Mouse (Mus musculus) CH12.LX (cell line): ENCODE data around the gene 2900026A02Rik. TPM values are rescaled to one million over a fixed set of nuclear protein-coding genes. Genes with fewer than 3 reads are reported as not detected.

Source experiments
- DNase-seq: peaks from one replicate; pipeline ENCODE4 v3.0.0-alpha.2; 2013; ENCODE audit errors: extremely low read depth
- H3K27ac ChIP-seq: 2 replicates; pipeline ENCODE4 v1.5.1; 2012; ENCODE audit warnings: low read depth, mild to moderate bottlenecking, control low read depth, moderate library complexity; ENCODE audit not compliant: insufficient read depth
- H3K27me3 ChIP-seq: replicated peaks from 2 replicates; pipeline ENCODE3; 2012; ENCODE audit warnings: inconsistent platforms
- H3K36me3 ChIP-seq, 2 experiments: replicated peaks in 1 of 2; 2 replicates each; pipeline versions ENCODE3 to v1.6.1; 2012; ENCODE audit warnings: inconsistent platforms in 1 of 2, low read length in 1 of 2, mild to moderate bottlenecking in 1 of 2, mixed read lengths in 1 of 2, moderate library complexity in 1 of 2; ENCODE audit not compliant: control insufficient read depth in 1 of 2, insufficient read depth in 1 of 2
- H3K4me1 ChIP-seq, 2 experiments: 2 replicates each; pipeline ENCODE4 v1.6.1; 2012; ENCODE audit warnings: inconsistent platforms in 1 of 2, moderate library complexity in 1 of 2; ENCODE audit not compliant: insufficient read depth in 2 of 2, control insufficient read depth in 1 of 2
- H3K4me2 ChIP-seq: 2 replicates; pipeline ENCODE4 v1.6.1; 2012; ENCODE audit warnings: low read depth, mild to moderate bottlenecking, control low read depth; ENCODE audit not compliant: poor library complexity, insufficient read depth, severe bottlenecking
- H3K4me3 ChIP-seq, 3 experiments: fragments of 150-350 bp in 1 of 3; sonication (generic) in 1 of 3; replicated peaks in 1 of 3; 2 replicates each; pipeline versions ENCODE3 to v1.5.1; 2011 to 2012; ENCODE audit warnings: low read depth in 2 of 3, low read length in 2 of 3, mild to moderate bottlenecking in 2 of 3, moderate library complexity in 2 of 3, control low read depth in 1 of 3, improper control_type of control experiment in 1 of 3, inconsistent platforms in 1 of 3, mixed read lengths in 1 of 3; ENCODE audit not compliant: poor library complexity in 1 of 3
- H3K79me2 ChIP-seq: replicated peaks from 2 replicates; pipeline ENCODE4 v1.6.1; 2012; ENCODE audit warnings: mild to moderate bottlenecking, moderate library complexity; ENCODE audit not compliant: control insufficient read depth, poor library complexity, insufficient read depth, severe bottlenecking; ENCODE audit errors: extremely low read depth
- H3K9ac ChIP-seq: 2 replicates; pipeline ENCODE4 v1.6.1; 2012; ENCODE audit warnings: low read depth, mild to moderate bottlenecking, control low read depth, moderate library complexity; ENCODE audit not compliant: insufficient read depth
- H3K9me3 ChIP-seq: replicated peaks from 2 replicates; pipeline ENCODE3; 2012; ENCODE audit warnings: low read length, inconsistent platforms, mixed read lengths
- CHD2 ChIP-seq: IDR thresholded peaks from 2 replicates; pipeline ENCODE4 v1.6.1; 2011; ENCODE audit warnings: low read length, improper control_type of control experiment
- CTCF ChIP-seq, 2 experiments: IDR thresholded peaks in 1 of 2; conservative IDR thresholded peaks in 1 of 2; 2 replicates each; pipeline ENCODE4 v1.5.1; 2011 to 2012; ENCODE audit warnings: low read depth in 2 of 2, low read length in 2 of 2, improper control_type of control experiment in 1 of 2, inconsistent platforms in 1 of 2, mild to moderate bottlenecking in 1 of 2, moderate library complexity in 1 of 2
- E2F4 ChIP-seq: IDR thresholded peaks from 2 replicates; pipeline ENCODE4 v1.6.1; 2011; ENCODE audit warnings: low read depth, low read length, improper control_type of control experiment; ENCODE audit not compliant: insufficient replicate concordance
- ELF1 ChIP-seq: IDR thresholded peaks from 2 replicates; pipeline ENCODE4 v1.6.1; 2014; ENCODE audit warnings: low read depth, mild to moderate bottlenecking, inconsistent platforms, low read length, improper control_type of control experiment
- EP300 ChIP-seq: IDR thresholded peaks from 2 replicates; pipeline ENCODE4 v1.6.1; 2011; ENCODE audit warnings: low read length, improper control_type of control experiment
- ETS1 ChIP-seq: conservative IDR thresholded peaks from 2 replicates; pipeline ENCODE4 v1.6.1; 2012; ENCODE audit warnings: low read depth, mild to moderate bottlenecking, inconsistent platforms, low read length, improper control_type of control experiment, moderate library complexity
- IRF4 ChIP-seq: IDR thresholded peaks from 2 replicates; pipeline ENCODE4 v1.6.1; 2014; ENCODE audit warnings: low read depth, mild to moderate bottlenecking, inconsistent platforms, low read length, improper control_type of control experiment
- JUN ChIP-seq: IDR thresholded peaks from 2 replicates; pipeline ENCODE4 v1.6.1; 2011; ENCODE audit warnings: low read depth, mild to moderate bottlenecking, low read length, improper control_type of control experiment, moderate library complexity; ENCODE audit not compliant: insufficient read depth
- JUND ChIP-seq: conservative IDR thresholded peaks from 2 replicates; pipeline ENCODE4 v1.6.1; 2011; ENCODE audit warnings: low read depth, low read length, improper control_type of control experiment
- KAT2A ChIP-seq: IDR thresholded peaks from 2 replicates; pipeline ENCODE4 v1.6.1; 2012; ENCODE audit warnings: low read length, improper control_type of control experiment, inconsistent platforms; ENCODE audit not compliant: insufficient replicate concordance
- MAX ChIP-seq: IDR thresholded peaks from 2 replicates; pipeline ENCODE4 v1.6.1; 2011; ENCODE audit warnings: low read length, improper control_type of control experiment
- MEF2A ChIP-seq: IDR thresholded peaks from 2 replicates; pipeline ENCODE4 v1.6.1; 2014; ENCODE audit warnings: low read depth, mild to moderate bottlenecking, inconsistent platforms, low read length, improper control_type of control experiment, borderline replicate concordance
- MYC ChIP-seq: IDR thresholded peaks from 2 replicates; pipeline ENCODE4 v1.6.1; 2011; ENCODE audit warnings: low read depth, mild to moderate bottlenecking, improper control_type of control experiment, low read length
- NRF1 ChIP-seq: IDR thresholded peaks from 2 replicates; pipeline ENCODE4 v1.6.1; 2014; ENCODE audit warnings: low read depth, mild to moderate bottlenecking, inconsistent platforms, low read length, improper control_type of control experiment, moderate library complexity
- PAX5 ChIP-seq: IDR thresholded peaks from 2 replicates; pipeline ENCODE4 v1.6.1; 2012; ENCODE audit warnings: low read length, inconsistent platforms, mixed read lengths
- POLR2AphosphoS2 ChIP-seq: IDR thresholded peaks from 2 replicates; pipeline ENCODE4 v1.6.1; 2011; ENCODE audit warnings: low read depth, low read length, improper control_type of control experiment
- RAD21 ChIP-seq: IDR thresholded peaks from 2 replicates; pipeline ENCODE4 v1.6.1; 2011; ENCODE audit warnings: low read depth, mild to moderate bottlenecking, low read length, improper control_type of control experiment, moderate library complexity
- RCOR1 ChIP-seq: conservative IDR thresholded peaks from 2 replicates; pipeline ENCODE4 v1.6.1; 2012; ENCODE audit warnings: low read depth, mild to moderate bottlenecking, inconsistent platforms, low read length, improper control_type of control experiment
- SIN3A ChIP-seq: IDR thresholded peaks from 2 replicates; pipeline ENCODE4 v1.6.1; 2012; ENCODE audit warnings: low read length, improper control_type of control experiment, inconsistent platforms
- TBP ChIP-seq: conservative IDR thresholded peaks from 2 replicates; pipeline ENCODE4 v1.6.1; 2011; ENCODE audit warnings: low read depth, low read length, improper control_type of control experiment
- TCF12 ChIP-seq: IDR thresholded peaks from 2 replicates; pipeline ENCODE4 v1.6.1; 2014; ENCODE audit warnings: low read depth, mild to moderate bottlenecking, inconsistent platforms, low read length, improper control_type of control experiment
- USF1 ChIP-seq: IDR thresholded peaks from 2 replicates; pipeline ENCODE4 v1.6.1; 2014; ENCODE audit warnings: low read depth, mild to moderate bottlenecking, inconsistent platforms, low read length, improper control_type of control experiment
- USF2 ChIP-seq: conservative IDR thresholded peaks from 2 replicates; pipeline ENCODE4 v1.6.1; 2011; ENCODE audit warnings: low read depth, low read length, improper control_type of control experiment
- ZKSCAN1 ChIP-seq: IDR thresholded peaks from 2 replicates; pipeline ENCODE4 v1.6.1; 2012; ENCODE audit warnings: low read depth, inconsistent platforms, low read length, improper control_type of control experiment, borderline replicate concordance
- ZNF384 ChIP-seq: IDR thresholded peaks from 2 replicates; pipeline ENCODE4 v1.6.1; 2012; ENCODE audit warnings: low read depth, low read length, improper control_type of control experiment, inconsistent platforms
- dilution Hi-C: fragments of 300-500 bp; cut with MboI; formaldehyde crosslinking; loops from 2 replicates; pipeline ENCODE4 v1.14.3; 2020; ENCODE audit warnings: low sequenced_read_pairs; ENCODE audit not compliant: extremely low pct_unique_long_range_greater_than_20kb, extremely low pct_ligation_motif_present
- in situ Hi-C: fragments of 300-500 bp; cut with MboI; formaldehyde crosslinking; loops from 3 replicates; pipeline ENCODE4 v1.14.3; 2019; ENCODE audit warnings: low sequenced_read_pairs, low pct_ligation_motif_present, low pct_unique_long_range_greater_than_20kb, mixed read lengths
- polyA plus RNA-seq: library from polyadenylated mRNA; unstranded; fragments of >175 nt; gene quantifications from 2 replicates; pipeline ENCODE4 v1.2.1, GENCODE M21; 2012; ENCODE audit warnings: low read depth; ENCODE audit not compliant: insufficient read length
- total RNA-seq, 2 experiments: library from RNA; depleted of rRNA; stranded (reverse); fragments of 300-350 nt in 1 of 2; fragments of >200 nt in 1 of 2; gene quantifications; 2 replicates each; pipeline ENCODE4 v1.2.3; 2012 to 2014

The 2900026A02Rik gene
- total and polyA plus RNA-seq, 3 experiments = 0.85 to 4.6 (median 0.93) TPM

DNA sequence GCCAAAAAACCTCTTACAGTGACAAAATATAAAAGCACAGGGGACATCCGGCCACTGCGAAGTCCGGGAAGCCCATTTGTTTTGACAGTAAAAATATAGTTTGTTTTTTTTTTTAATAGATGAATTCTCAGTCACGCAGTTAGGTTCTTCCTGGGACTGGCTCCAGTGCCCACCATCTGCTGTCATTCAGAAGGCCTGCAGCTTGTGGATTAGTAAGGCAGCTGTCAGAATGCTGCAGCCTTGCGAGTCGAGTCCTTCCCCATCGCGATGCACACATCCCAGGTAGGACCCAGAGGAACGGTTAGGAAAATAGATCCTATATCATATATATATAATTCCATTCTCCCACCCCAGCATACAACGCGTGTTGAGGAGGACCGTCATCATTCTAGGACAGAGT, 134.6 kb downstream of the 2900026A02Rik start:
- dilution Hi-C loops = loop anchor here (25.0 kb wide), 1 partner anchor 101 kb away; no protein-coding TSS in a partner anchor
- TF ChIP-seq IRF4 = no peak
- TF ChIP-seq POLR2AphosphoS2 = no peak
- no peak for TF ChIP-seq TBP
- TF ChIP-seq MYC = no peak
- TF ChIP-seq JUND = no peak
- TF ChIP-seq SIN3A = no peak
- no peak for TF ChIP-seq USF2
- TF ChIP-seq ZNF384 = no peak
- no peak for TF ChIP-seq MAX
- TF ChIP-seq CTCF (conservative IDR thresholded peaks at IDR 0.05 in 1 of 2, IDR thresholded peaks at IDR 0.05 in 1 of 2; ENCODE audit: low read depth in 2 of 2, low read length in 2 of 2) = no peak
- TF ChIP-seq RCOR1 = no peak
- TF ChIP-seq PAX5 = no peak
- no peak for TF ChIP-seq ETS1
- TF ChIP-seq CHD2 = no peak
- TF ChIP-seq ZKSCAN1 = no peak
- no peak for TF ChIP-seq RAD21
- no peak for TF ChIP-seq EP300
- no peak for TF ChIP-seq USF1
- in situ Hi-C loops = no loop called here
- Histone ChIP-seq H3K9me3 (peaks cover 9% of the 10 kb centered on the region), H3K27me3 (peaks cover 8% of the 10 kb centered on the region), H3K4me1 (no peaks in the 10 kb centered on the region; a peak in 1 of 4 replicates), H3K9ac (no peak overlapping the region), H3K79me2 (no peaks in the 10 kb centered on the region), H3K27ac (no peak overlapping the region), H3K36me3 (peaks cover 0 to 22% of the 10 kb centered on the region in 2 experiments), H3K4me2 (no peak overlapping the region), H3K4me3 (no peak overlapping the region)
- no peak for DNase-seq

DNA sequence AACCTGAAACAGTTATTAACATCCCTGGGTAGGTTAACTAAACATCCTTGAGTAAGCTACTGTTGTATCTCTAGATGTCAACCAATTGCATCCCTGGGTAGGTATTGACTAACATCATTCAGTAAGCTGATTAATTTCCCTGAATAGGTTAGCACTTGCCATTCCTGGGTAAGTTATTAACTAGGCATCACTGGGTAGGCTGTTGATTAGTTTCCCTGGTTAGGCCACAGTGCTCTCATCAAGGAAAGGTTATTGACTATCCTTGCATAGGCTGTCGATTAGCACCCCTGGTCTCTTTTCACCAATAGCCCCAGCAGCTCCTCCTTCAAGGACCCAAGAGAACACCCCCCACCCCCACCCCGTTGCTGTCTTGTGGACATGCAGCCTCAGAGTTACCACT, 135.1 kb downstream of the 2900026A02Rik start:
- H3K4me1 ChIP-seq = no peaks in the 10 kb centered on the region; a peak in 1 of 4 replicates
- H3K27me3 ChIP-seq = peaks cover 10% of the 10 kb centered on the region
- TF ChIP-seq ELF1 (no peak), TBP (no peak), PAX5 (no peak), EP300 (no peak), NRF1 (no peak), TCF12 (no peak), USF1 (no peak), KAT2A (no peak), E2F4 (no peak), ZKSCAN1 (no peak), USF2 (no peak), MYC (no peak), MEF2A (no peak), JUN (no peak), POLR2AphosphoS2 (no peak), MAX (no peak), JUND (no peak), ZNF384 (no peak)
- no peaks in the 10 kb centered on the region for H3K79me2 ChIP-seq
- no peak overlapping the region for H3K27ac ChIP-seq
- no peak overlapping the region for H3K4me3 ChIP-seq
- no peak overlapping the region for H3K9ac ChIP-seq
- in situ Hi-C loops = no loop called here
- H3K9me3 ChIP-seq = peaks cover 9% of the 10 kb centered on the region
- dilution Hi-C loops = loop anchor here (25.0 kb wide), 1 partner anchor 101 kb away; no protein-coding TSS in a partner anchor
- peaks cover 0 to 17% of the 10 kb centered on the region in 2 experiments for H3K36me3 ChIP-seq
- H3K4me2 ChIP-seq = no peak overlapping the region
- DNase-seq = no peak
